Mouse (Mus musculus): ENCODE results near the gene Fkbp6. TPM values are rescaled to one million over a fixed set of nuclear protein-coding genes. Genes with fewer than 3 reads are reported as not detected.

Fkbp6 gene
- polyA plus RNA-seq, 1 experiment from 2014 or later, result 1.2 TPM

DNA sequence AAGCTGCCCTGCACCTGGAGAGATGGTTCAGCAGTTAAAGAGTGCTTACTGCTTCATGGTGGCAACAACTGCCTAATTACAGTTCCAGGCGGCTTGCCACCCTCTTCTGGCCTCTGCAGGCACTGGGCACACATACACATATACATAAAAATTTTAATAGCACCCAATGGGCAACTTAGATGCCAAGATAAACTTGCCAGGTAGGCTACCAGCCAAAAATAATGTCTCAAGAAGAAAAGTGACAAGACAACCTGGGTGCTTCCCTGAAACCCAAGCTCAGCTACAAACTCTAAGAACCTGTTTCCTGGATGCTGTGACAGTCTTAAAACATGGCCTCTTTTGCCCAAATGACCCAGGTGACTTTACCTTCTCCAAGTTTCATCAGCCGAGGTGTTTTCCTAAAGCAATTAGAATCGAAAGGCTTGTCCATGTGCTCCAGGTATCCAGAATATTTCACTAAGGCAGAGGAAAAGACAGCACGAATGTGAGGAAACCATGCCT is 2.3 kb downstream of the Fkbp6 start:
- no peak overlapping the region for H3K4me2 ChIP-seq (replicated peaks; ENCODE audit: low read depth)
- TF ChIP-seq EP300 (optimal IDR thresholded peaks at IDR 0.05) (no peak), CTCF (IDR thresholded peaks at IDR 0.05; ENCODE audit: low read depth) (no peak)
- WGBS, result 66% methylated on average over 4 of the region's 4 CpGs

DNA sequence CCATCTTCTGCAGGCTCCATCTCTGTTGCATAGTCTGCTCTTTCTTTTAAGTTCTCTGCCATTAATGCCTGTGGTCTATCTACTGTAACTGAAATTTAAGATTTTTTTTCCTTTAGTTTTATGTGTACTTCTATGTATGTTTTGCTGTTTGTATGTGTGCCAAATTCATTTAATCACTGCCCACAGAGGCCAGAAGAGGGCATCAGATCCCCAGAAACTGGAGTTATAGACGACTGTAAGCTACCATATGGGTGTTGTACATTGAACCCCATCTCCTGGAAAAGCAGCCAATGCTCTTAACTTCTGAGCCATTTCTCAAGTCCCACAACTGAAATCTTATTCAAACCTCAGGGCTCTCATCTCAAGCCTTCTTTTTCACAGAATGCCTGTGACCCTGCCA is 3.4 kb downstream of the Fkbp6 start:
- no peak overlapping the region for H3K4me2 ChIP-seq (replicated peaks; ENCODE audit: low read depth)
- no peak for TF ChIP-seq EP300 (optimal IDR thresholded peaks at IDR 0.05)
- peak; percentile 63 for TF ChIP-seq CTCF (IDR thresholded peaks at IDR 0.05; ENCODE audit: low read depth)
- DNase-seq (ENCODE audit: low spot score), result no peak
- no peaks in the 10 kb centered on the region for H3K4me1 ChIP-seq (replicated peaks; ENCODE audit: control insufficient read depth, insufficient read depth)
- H3K27me3 ChIP-seq (ENCODE audit: control insufficient read depth, insufficient read depth, low read length), result no peaks in the 10 kb centered on the region
- no peak overlapping the region for H3K27ac ChIP-seq (replicated peaks)
- ATAC-seq (ENCODE audit: low FRiP score, low TSS enrichment), result no peak
- no peaks in the 10 kb centered on the region for H3K36me3 ChIP-seq (ENCODE audit: control insufficient read depth, insufficient read depth, low read length)
- no peak overlapping the region for H3K4me3 ChIP-seq (ENCODE audit: low read depth, low read length)
- H3K9ac ChIP-seq (ENCODE audit: low read length), result no peak overlapping the region
- WGBS, result 21% methylated on average over 1 of the region's 1 CpGs
- H3K9me3 ChIP-seq (ENCODE audit: control insufficient read depth, low read length), result no peaks in the 10 kb centered on the region

More for the DNA sequence above, 2.3 kb downstream of the Fkbp6 start:
- Histone ChIP-seq H3K36me3 (ENCODE audit: control insufficient read depth, insufficient read depth, low read length) (no peaks in the 10 kb centered on the region), H3K4me1 (replicated peaks; ENCODE audit: control insufficient read depth, insufficient read depth) (no peaks in the 10 kb centered on the region), H3K27ac (replicated peaks) (no peak overlapping the region), H3K27me3 (ENCODE audit: control insufficient read depth, insufficient read depth, low read length) (no peaks in the 10 kb centered on the region), H3K9me3 (ENCODE audit: control insufficient read depth, low read length) (no peaks in the 10 kb centered on the region), H3K4me3 (ENCODE audit: low read depth, low read length) (no peak overlapping the region), H3K9ac (ENCODE audit: low read length) (no peak overlapping the region)
- DNase-seq (ENCODE audit: low spot score) (no peak), ATAC-seq (ENCODE audit: low FRiP score, low TSS enrichment) (no peak)

DNA sequence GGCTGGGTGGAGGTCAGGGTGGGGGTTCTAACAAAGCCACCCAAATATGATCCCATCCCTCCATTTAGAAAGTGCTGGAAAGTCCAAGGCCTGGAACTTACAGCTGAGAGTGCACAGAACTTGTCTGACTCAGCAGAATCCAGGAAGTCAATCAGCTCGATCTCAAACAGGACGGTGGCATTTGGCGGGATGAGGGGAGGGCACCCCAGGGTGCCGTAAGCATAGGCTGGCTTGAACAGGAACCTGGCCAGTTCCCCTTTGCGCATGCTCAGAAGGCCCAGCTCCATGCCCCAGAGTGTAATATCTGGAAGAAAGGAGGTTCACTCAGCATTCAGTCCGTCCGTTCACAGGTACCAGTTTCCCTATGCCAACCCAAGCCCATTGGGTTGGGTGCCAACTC is 3.9 kb downstream of the Fkbp6 start:
- H3K27me3 ChIP-seq (ENCODE audit: control insufficient read depth, insufficient read depth, low read length), result no peaks in the 10 kb centered on the region
- no peak overlapping the region for H3K9ac ChIP-seq (ENCODE audit: low read length)
- H3K36me3 ChIP-seq (ENCODE audit: control insufficient read depth, insufficient read depth, low read length), result no peaks in the 10 kb centered on the region
- H3K9me3 ChIP-seq (ENCODE audit: control insufficient read depth, low read length), result no peaks in the 10 kb centered on the region
- no peaks in the 10 kb centered on the region for H3K4me1 ChIP-seq (replicated peaks; ENCODE audit: control insufficient read depth, insufficient read depth)
- 71% methylated on average over 7 of the region's 7 CpGs for WGBS
- no peak for TF ChIP-seq EP300 (optimal IDR thresholded peaks at IDR 0.05)
- TF ChIP-seq CTCF (IDR thresholded peaks at IDR 0.05; ENCODE audit: low read depth), result no peak
- no peak overlapping the region for H3K4me2 ChIP-seq (replicated peaks; ENCODE audit: low read depth)
- DNase-seq (ENCODE audit: low spot score) (no peak), ATAC-seq (ENCODE audit: low FRiP score, low TSS enrichment) (no peak)
- no peak overlapping the region for H3K27ac ChIP-seq (replicated peaks)
- H3K4me3 ChIP-seq (ENCODE audit: low read depth, low read length), result no peak overlapping the region

DNA sequence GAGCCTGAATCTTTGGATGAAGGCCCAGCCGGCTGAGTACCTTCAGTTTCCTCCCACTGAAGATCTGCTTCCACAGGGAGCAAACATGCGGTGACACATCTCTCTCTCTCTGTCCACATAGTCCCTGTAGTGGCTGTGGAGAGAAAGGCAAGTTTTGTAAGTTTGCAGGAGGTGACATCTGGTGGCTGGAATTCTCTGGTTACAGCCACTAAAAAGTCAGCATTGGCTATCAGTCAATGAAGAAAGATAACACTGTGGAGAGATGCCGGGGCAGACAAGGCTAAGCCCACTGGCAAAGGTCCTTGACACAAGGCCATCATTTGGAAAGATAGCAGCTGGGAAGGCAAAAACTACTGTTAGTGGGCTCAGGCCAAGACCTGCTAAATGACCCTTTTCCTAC is 12.3 kb downstream of the Fkbp6 start:
- Histone ChIP-seq H3K9ac (ENCODE audit: low read length) (no peak overlapping the region), H3K9me3 (ENCODE audit: control insufficient read depth, low read length) (no peaks in the 10 kb centered on the region), H3K27ac (replicated peaks) (no peak overlapping the region), H3K27me3 (ENCODE audit: control insufficient read depth, insufficient read depth, low read length) (no peaks in the 10 kb centered on the region), H3K36me3 (ENCODE audit: control insufficient read depth, insufficient read depth, low read length) (no peaks in the 10 kb centered on the region), H3K4me2 (replicated peaks; ENCODE audit: low read depth) (no peak overlapping the region), H3K4me3 (ENCODE audit: low read depth, low read length) (no peak overlapping the region), H3K4me1 (replicated peaks; ENCODE audit: control insufficient read depth, insufficient read depth) (no peaks in the 10 kb centered on the region)
- 20% methylated on average over 3 of the region's 3 CpGs for WGBS
- DNase-seq (ENCODE audit: low spot score), result no peak
- no peak for ATAC-seq (ENCODE audit: low FRiP score, low TSS enrichment)
- no peak for TF ChIP-seq EP300 (optimal IDR thresholded peaks at IDR 0.05)
- TF ChIP-seq CTCF (IDR thresholded peaks at IDR 0.05; ENCODE audit: low read depth), result peak; percentile 68

DNA sequence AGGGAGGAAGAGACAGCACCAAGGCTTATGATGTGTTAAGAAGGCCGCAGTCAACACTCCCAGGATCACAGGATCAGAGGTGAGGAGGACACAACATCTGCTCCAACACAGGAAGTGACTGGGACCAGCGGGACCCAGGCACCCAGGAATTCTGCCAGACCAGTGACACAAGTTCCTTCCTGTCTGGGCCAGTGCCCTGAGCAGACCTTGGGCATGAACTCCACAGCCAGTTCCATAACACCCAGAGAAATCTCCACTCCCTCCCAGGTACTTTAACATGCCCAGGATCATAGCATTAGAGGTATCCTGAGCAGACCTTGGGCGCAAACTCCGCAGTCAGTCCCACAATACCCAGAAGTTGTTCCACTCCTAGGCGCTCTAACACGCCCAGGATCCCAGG is 18.7 kb downstream of the Fkbp6 start:
- no peak for ATAC-seq (ENCODE audit: low FRiP score, low TSS enrichment)
- TF ChIP-seq CTCF (IDR thresholded peaks at IDR 0.05; ENCODE audit: low read depth), result no peak
- no peak for TF ChIP-seq EP300 (optimal IDR thresholded peaks at IDR 0.05)
- no peak overlapping the region for H3K9ac ChIP-seq (ENCODE audit: low read length)
- H3K4me1 ChIP-seq (replicated peaks; ENCODE audit: control insufficient read depth, insufficient read depth), result no peaks in the 10 kb centered on the region
- no peaks in the 10 kb centered on the region for H3K27me3 ChIP-seq (ENCODE audit: control insufficient read depth, insufficient read depth, low read length)
- H3K36me3 ChIP-seq (ENCODE audit: control insufficient read depth, insufficient read depth, low read length), result no peaks in the 10 kb centered on the region
- no peak overlapping the region for H3K4me2 ChIP-seq (replicated peaks; ENCODE audit: low read depth)
- H3K27ac ChIP-seq (replicated peaks), result no peak overlapping the region
- H3K4me3 ChIP-seq (ENCODE audit: low read depth, low read length), result no peak overlapping the region
- 78% methylated on average over 6 of the region's 6 CpGs for WGBS
- DNase-seq (ENCODE audit: low spot score), result peak; percentile 9
- no peaks in the 10 kb centered on the region for H3K9me3 ChIP-seq (ENCODE audit: control insufficient read depth, low read length)

DNA sequence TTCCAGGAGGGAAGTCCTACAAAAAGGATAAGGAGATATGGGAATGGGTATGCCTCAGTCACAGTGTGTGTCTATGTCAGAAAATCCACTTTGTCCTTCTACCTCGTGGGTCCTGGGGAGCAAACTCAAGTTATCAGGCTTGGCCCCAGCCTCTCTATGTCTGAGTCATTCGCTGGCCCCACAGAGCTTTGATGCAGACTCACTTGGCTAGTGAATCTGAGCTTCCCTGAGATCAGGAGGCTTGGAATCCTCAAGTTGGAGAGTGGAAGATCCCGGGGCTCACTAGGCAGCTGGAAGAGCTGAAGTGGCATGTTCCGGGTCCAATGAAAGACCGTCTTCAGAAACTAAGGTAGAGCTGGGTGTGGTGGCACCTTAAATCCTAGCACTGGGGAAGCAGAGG is 19.6 kb downstream of the Fkbp6 start:
- no peaks in the 10 kb centered on the region for H3K36me3 ChIP-seq (ENCODE audit: control insufficient read depth, insufficient read depth, low read length)
- H3K4me2 ChIP-seq (replicated peaks; ENCODE audit: low read depth), result no peak overlapping the region
- 82% methylated on average over 5 of the region's 5 CpGs for WGBS
- DNase-seq (ENCODE audit: low spot score) (no peak), ATAC-seq (ENCODE audit: low FRiP score, low TSS enrichment) (no peak)
- H3K4me1 ChIP-seq (replicated peaks; ENCODE audit: control insufficient read depth, insufficient read depth), result no peaks in the 10 kb centered on the region
- no peak overlapping the region for H3K4me3 ChIP-seq (ENCODE audit: low read depth, low read length)
- H3K27me3 ChIP-seq (ENCODE audit: control insufficient read depth, insufficient read depth, low read length), result no peaks in the 10 kb centered on the region
- H3K9ac ChIP-seq (ENCODE audit: low read length), result no peak overlapping the region
- H3K9me3 ChIP-seq (ENCODE audit: control insufficient read depth, low read length), result no peaks in the 10 kb centered on the region
- H3K27ac ChIP-seq (replicated peaks), result no peak overlapping the region
- TF ChIP-seq EP300 (optimal IDR thresholded peaks at IDR 0.05) (no peak), CTCF (IDR thresholded peaks at IDR 0.05; ENCODE audit: low read depth) (no peak)

All from stomach, postnatal 0 days (tissue).